Mouse (Mus musculus) heart, embryonic 11.5 days (tissue): ENCODE data around the gene Lap3. TPM values are rescaled to one million over a fixed set of nuclear protein-coding genes. Genes with fewer than 3 reads are reported as not detected.

Experiments
- ATAC-seq: fragments of 200-750 bp; cut with Nextera tagmentation; replicated peaks from 2 replicates; pipeline ENCODE4 v1.8.0; 2017; ENCODE audit warnings: moderate library complexity; ENCODE audit not compliant: insufficient number of reproducible peaks, low FRiP score, low TSS enrichment
- H3K27ac ChIP-seq: fragments of 300-500 bp; sonication (generic); 2 replicates; pipeline ENCODE4 v1.5.1; 2014; ENCODE audit warnings: mild to moderate bottlenecking, low read depth, low read length
- H3K27me3 ChIP-seq: fragments of 300-500 bp; sonication (generic); 2 replicates; pipeline ENCODE4 v1.6.1; 2014; ENCODE audit warnings: mild to moderate bottlenecking, low read length, mixed read lengths; ENCODE audit not compliant: control insufficient read depth, insufficient read depth
- H3K36me3 ChIP-seq: fragments of 300-500 bp; sonication (generic); 2 replicates; pipeline ENCODE4 v1.6.1; 2014; ENCODE audit warnings: mild to moderate bottlenecking, low read length, moderate library complexity, mixed read lengths; ENCODE audit not compliant: control insufficient read depth, insufficient read depth
- H3K4me1 ChIP-seq: fragments of 300-500 bp; sonication (generic); 2 replicates; pipeline ENCODE4 v1.6.1; 2014; ENCODE audit warnings: low read length; ENCODE audit not compliant: control insufficient read depth, insufficient read depth
- H3K4me2 ChIP-seq: fragments of 300-500 bp; sonication (generic); 2 replicates; pipeline ENCODE4 v1.6.1; 2014; ENCODE audit warnings: mild to moderate bottlenecking, moderate library complexity
- H3K4me3 ChIP-seq: fragments of 300-500 bp; sonication (generic); 2 replicates; pipeline ENCODE4 v1.5.1; 2014; ENCODE audit warnings: low read depth, low read length
- H3K9ac ChIP-seq: fragments of 300-500 bp; sonication (generic); 2 replicates; pipeline ENCODE4 v1.6.1; 2014; ENCODE audit warnings: mild to moderate bottlenecking, low read depth, low read length, moderate library complexity
- H3K9me3 ChIP-seq: fragments of 300-500 bp; sonication (generic); replicated peaks from 2 replicates; pipeline ENCODE4 v1.6.1; 2016; ENCODE audit warnings: low read length; ENCODE audit not compliant: control insufficient read depth
- WGBS: fragments of 180-500 bp; shearing (Covaris S2); extraction: QIAGEN DNeasy Blood & Tissue Kit; methylation state at CpG from one replicate; pipeline ENCODE4 v1.1.7; 2014; ENCODE audit not compliant: insufficient replicate concordance; 5-methylcytosine and 5-hydroxymethylcytosine counted together
- polyA plus RNA-seq: library from polyadenylated mRNA; unstranded; fragments of >200 nt; fragmentation: Nextera tagmentation; extraction: Ambion mirVana; gene quantifications from 2 replicates; pipeline ENCODE4 v1.2.1, GENCODE M21; 2014

Gene Lap3
- polyA plus RNA-seq, 1 experiment from 2014 or later = 83.1 TPM

DNA sequence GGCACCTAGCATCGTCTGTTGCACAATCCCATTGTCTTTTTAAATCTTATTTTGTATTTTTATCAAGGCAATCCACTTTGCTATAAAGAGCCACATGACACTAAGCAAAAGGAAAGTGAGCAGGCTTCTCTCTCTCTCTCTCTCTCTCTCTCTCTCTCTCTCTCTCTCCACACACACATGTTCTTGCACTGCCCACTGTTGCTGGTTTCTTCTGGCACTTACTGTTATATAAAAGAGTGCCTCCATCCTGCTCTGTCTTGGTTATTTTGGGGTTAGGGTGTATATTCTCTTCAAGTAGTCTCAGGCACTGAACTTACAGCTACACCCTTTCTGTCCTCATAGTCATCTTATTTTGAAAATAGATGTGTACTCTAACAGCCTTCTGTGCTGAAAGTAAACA is 56.4 kb downstream of the Lap3 start:
- Histone ChIP-seq H3K4me2 (no peak overlapping the region), H3K9ac (no peak overlapping the region), H3K4me1 (no peaks in the 10 kb centered on the region), H3K27ac (no peak overlapping the region), H3K9me3 (no peaks in the 10 kb centered on the region), H3K27me3 (no peaks in the 10 kb centered on the region), H3K36me3 (no peaks in the 10 kb centered on the region), H3K4me3 (no peak overlapping the region)
- ATAC-seq = no peak
- 83% methylated on average over 1 of the region's 1 CpGs for WGBS

Other genes with a start within 250 kb of the Lap3 start
- 82.5 and 84.0 TPM in 2 replicates for gene Qdpr, start 43.1 kb upstream of the Lap3 start, polyA plus RNA-seq
- not detected in 2 replicates for gene Clrn2, start 39.6 kb upstream of the Lap3 start, polyA plus RNA-seq
- gene Med28, start 26.9 kb downstream of the Lap3 start, polyA plus RNA-seq = 192 and 200 TPM in 2 replicates
- 0.06 and 0.39 TPM in 2 replicates for gene Fam184b, start 146.2 kb downstream of the Lap3 start, polyA plus RNA-seq
- 39.6 and 43.1 TPM in 2 replicates for gene Ncapg, start 176.5 kb downstream of the Lap3 start, polyA plus RNA-seq